Mouse (Mus musculus): ENCODE results near the gene Pim2.
"Not testable (repeated sequence)": the region's sequence is repeated elsewhere in the genome, so short reads cannot be mapped to it uniquely, and the experiment has no call there.

- TF ChIP-seq EP300, CTCF (IDR thresholded peaks at IDR 0.05; ENCODE audit: low read depth): not testable (repeated sequence)
Measured at GRCm38 (mm10) chrX:7909242-7909641, 31.2 kb downstream of the Pim2 start, which contains the start of gene Gm10490.
